Mouse (Mus musculus) kidney, postnatal 25 days (tissue): ENCODE results near the gene Fam189b.
A peak's percentile ranks its signal among the peaks of the same experiment; 100 is the strongest.

Experiments used
- DNase-seq, 2 experiments: peaks; one replicate each; pipeline ENCODE4 v3.0.0; 2021; ENCODE audit warnings: mixed read lengths in 2 of 2

The Fam189b gene

GRCm38 (mm10) chr3:89230561-89230960 lies 47.6 kb downstream of the Fam189b start:
- no peak for DNase-seq

GRCm38 (mm10) chr3:89231345-89231744 lies 48.4 kb downstream of the Fam189b start:
- DNase-seq = no peak

DNA sequence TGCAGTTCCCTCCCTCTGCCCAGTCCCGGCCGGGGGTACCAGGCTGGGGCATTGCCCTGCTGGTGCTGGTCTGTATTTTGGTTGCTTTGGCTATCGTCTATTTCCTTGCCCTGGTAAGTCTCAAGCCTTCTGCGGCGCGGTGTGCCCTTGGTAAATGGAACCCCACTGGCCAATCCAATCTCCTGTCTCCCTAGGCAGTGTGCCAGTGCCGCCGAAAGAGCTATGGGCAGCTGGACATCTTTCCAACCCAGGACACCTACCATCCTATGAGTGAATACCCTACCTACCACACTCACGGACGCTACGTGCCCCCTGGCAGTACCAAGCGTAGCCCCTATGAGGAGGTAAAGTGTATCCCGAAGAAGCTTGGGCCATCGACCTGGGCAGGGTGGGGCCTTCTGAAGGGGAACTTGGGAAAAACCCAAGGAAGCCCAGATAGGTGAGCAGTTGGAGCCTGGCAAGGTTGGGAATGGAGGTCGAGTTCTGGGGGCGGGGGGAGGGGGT lies 48.9 kb downstream of the Fam189b start:
- DNase-seq = no peak

DNA sequence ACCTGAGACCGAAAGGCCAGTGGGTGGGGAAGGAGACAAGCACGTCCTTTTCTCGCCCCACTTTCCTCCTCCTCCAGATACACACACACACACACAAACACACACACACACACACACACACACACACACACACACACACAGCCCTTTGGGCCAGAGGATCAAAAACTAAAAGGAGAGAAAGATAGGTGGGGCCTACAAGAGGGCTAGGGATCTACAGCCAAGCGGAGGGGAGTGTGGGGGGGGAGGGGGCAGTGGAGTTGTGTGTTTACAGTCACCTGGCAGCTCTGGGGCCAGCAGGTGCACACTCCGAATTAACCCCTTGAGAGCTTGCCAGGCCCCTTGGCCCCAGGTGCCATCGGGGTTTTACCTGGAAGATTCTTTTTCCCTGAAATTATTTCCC lies 49.7 kb downstream of the Fam189b start:
- peak in 1 of 2 experiments; percentile 47 for DNase-seq

DNA sequence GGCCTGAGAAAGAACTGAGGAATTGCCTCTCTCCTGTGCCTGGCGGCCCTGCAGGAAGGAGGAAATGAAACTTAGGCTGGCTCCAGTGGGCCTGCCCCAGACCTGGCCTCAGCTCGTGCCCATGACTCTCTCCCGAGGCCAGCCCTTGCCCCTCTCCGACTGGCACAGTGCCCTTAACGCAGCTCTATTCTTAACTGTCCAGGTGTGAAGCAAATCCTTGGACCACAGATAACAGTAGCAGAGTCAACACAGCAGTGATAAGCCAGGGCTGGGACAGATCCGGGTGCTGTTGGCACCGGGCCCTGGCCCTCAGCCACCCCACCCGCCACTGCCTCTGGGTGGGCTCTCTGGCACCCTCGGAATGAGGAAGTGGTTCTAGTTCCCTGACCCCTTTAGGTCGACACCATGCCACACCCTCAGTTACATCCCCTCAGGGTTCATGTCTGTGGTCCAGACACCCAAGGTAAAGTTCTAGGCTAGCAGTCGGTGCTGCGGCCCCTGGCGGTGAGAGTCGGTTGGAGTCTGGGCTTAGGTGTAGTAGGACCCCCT lies 50.7 kb downstream of the Fam189b start:
- no peak for DNase-seq

GRCm38 (mm10) chr3:89236516-89236915 lies 53.6 kb downstream of the Fam189b start:
- DNase-seq = no peak

GRCm38 (mm10) chr3:89237682-89238081 lies 54.7 kb downstream of the Fam189b start:
- DNase-seq = no peak

DNA sequence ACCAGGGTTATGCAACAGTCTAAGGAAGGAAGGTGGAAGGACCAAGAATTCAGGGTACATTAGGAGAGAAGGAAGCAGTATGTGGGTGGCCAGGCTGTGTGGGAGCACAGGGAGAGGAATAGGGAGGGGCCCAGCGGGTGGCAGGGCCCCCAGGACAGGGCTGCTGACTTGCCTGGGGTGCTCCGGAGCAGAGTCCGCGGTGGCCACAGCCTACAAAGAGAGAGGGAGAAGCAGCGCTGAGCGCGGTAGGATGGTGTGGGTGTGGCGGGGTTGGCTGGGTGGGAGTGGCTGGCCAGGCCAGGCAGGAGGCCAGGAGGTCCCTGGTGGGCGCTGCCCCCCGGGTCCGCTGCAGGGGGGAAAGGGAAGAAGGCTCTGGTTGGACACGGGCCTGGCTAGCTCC lies 55.6 kb downstream of the Fam189b start:
- DNase-seq = no peak
